Mouse (Mus musculus) megakaryocyte, adult 5-6 weeks (primary cell): ENCODE results near the gene Adgre5. TPM values are rescaled to one million over a fixed set of nuclear protein-coding genes. Genes with fewer than 3 reads are reported as not detected.

ENCODE experiments used
- ATAC-seq: 2 replicates; pipeline ENCODE4 v1.8.0; 2016; ENCODE audit warnings: mild to moderate bottlenecking, inconsistent platforms; ENCODE audit not compliant: poor library complexity, severe bottlenecking
- total RNA-seq, 2 experiments: library from RNA; stranded (forward) in 1 of 2; stranded (reverse) in 1 of 2; fragments of 153-499, 151-499 nt in 1 of 2; fragments of 221-1000, 200-1000 nt in 1 of 2; gene quantifications; 2 replicates each; pipeline versions ENCODE4 v1.2.3 to v1.2.4; 2015 to 2017

The Adgre5 gene
- total RNA-seq (2015), result 239 and 242 TPM in 2 replicates
- total RNA-seq (2017), result 299 and 326 TPM in 2 replicates

DNA sequence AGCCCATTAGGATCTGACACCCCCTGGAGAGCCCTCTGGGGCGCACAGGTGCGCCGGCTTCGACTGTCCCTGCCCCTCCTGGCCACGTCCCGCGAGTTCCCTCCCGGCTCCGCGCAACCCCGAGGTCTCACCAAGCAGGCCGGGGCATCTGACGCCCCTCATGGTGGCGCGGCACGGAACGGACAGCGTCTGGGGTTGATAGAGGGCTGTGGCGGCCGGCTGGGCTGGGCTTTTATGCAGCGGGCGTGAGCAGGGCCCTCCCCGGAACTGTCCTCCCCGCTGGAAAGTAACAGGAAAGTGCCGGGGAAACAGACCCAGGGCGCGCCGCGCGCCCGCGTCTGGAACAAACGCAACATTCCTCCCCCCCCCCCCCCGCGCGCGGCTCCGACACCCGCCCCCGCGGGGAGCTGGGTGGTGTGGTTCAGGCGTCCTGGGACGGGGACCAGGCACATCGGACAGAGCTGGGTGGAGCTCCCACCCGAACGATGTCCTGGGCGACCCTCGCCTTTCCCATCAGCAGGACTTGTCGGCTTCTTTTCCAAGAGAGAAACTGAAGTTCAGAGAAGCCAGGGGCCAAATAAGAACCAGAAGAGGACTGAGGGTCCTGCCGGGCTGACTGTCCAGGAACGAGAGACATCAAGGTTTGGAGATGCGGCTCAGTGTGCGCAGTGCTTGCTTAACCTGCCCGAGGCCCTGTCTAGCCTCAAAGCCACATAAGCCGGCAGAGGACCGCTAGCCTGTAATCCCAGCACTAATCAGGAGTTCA lies at the start of gene Adgre5:
TSS of gene Adgre5 (minus strand) at position 351 of the 766 bp plus-strand sequence.
- peak; percentile 38 for ATAC-seq

DNA sequence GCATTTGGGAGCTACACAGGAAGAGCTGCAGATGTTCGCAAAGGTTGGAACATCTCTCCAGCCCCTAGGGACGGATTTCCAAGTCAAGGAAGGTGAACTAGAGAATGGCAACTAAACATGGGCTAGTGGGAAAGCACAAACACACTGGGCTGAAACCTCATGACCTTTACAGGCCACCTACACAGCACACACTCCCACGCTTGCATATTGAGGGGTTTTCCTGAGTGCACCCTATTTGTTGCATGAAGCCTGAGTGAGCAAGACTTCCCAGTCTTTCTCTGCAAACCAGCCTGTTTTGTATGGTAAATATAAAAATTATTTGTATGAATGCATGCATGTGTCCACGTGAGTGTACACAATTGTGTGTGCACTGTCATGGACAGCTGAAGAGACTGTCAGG lies 48.7 kb upstream of the Adgre5 start:
- no peak for ATAC-seq

- no peak for ATAC-seq
Observed at GRCm38 (mm10) chr8:83785046-83785445, 43.9 kb upstream of the Adgre5 start.

DNA sequence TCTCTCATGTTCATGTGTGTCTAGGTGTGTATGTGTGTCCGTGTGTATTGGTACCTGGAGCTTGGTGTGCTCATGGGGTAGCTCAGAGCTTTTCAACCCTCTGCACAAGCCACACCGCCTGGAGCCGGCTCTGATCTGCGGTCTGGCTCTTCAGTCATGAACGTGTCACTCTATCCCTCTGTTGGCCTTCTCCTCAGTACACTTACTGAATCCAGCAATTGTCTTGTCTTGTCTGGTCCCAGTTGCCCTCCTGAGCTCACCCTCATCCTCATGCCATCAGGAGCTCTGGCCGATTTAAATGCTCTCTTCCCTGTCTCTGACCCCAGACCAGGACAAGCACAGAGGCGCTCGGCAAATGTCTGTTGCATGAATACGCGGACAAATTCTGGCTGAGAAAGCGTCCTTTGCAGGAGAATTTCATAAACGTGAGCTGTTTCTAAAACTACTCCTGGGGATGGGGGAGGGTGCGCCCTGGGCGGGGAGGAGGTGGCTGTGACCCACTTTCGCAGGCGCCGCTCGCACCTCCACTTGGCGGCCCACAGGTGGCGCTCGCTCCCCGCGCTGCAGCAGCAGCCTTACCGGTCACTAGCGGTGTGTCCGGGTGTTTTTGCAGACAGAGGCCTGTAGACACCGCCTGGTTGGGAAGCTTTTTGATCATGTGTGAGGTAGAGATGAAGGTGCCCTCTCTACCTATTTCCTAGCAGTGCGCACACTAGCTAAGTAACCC lies 41.9 kb upstream of the Adgre5 start:
- ATAC-seq, result peak; percentile 98

DNA sequence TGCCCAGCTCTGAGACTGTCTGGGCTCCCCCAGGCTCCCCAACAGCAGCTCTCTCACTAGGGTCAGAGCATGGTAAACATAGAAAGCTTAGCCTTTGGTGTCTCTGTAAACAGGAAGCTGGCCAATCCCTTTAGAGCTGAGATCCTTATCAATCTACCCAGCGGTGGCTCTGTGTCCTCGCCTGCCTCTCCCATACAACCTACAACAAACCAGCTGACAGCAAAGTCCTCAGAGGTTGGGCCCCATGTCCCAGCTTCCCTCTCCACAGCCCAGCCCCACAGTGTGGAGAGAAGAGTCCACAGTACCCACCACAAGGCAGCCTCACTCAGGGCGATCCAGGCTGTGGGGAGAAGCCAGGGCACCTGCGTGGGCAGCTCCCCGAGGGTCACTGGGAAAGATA lies 38.5 kb upstream of the Adgre5 start:
- ATAC-seq, result no peak

- ATAC-seq, result no peak
Observed at GRCm38 (mm10) chr8:83778051-83778450, 36.9 kb upstream of the Adgre5 start.

DNA sequence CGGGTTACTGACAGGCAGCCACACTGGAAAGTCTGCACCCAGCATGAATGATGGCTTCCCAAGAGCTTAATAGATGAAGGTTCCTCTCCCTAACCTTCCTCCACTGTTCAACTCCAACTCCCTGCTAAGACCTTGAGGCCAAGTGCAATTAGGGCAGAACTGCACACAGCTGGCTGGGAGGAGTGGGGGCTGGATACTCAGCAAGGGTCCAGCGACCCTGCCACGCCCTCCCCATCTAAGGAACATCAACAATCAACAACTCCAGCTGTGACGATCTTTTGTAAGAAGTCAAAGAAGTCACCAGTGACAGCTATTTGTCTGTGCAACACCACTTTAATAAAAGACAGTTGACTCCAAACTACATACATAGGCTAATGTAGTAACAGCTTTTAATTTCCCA lies 35.5 kb upstream of the Adgre5 start:
- no peak for ATAC-seq

- ATAC-seq, result no peak
Observed at GRCm38 (mm10) chr8:83774221-83774620, 33.1 kb upstream of the Adgre5 start.

- ATAC-seq, result no peak
Observed at GRCm38 (mm10) chr8:83773452-83773846, 32.3 kb upstream of the Adgre5 start.

- peak; percentile 74 for ATAC-seq
Observed at GRCm38 (mm10) chr8:83772701-83773451, 31.8 kb upstream of the Adgre5 start.

- ATAC-seq, result no peak
Observed at GRCm38 (mm10) chr8:83771791-83772190, 30.7 kb upstream of the Adgre5 start.

- no peak for ATAC-seq
Observed at GRCm38 (mm10) chr8:83770669-83771068, 29.5 kb upstream of the Adgre5 start.

DNA sequence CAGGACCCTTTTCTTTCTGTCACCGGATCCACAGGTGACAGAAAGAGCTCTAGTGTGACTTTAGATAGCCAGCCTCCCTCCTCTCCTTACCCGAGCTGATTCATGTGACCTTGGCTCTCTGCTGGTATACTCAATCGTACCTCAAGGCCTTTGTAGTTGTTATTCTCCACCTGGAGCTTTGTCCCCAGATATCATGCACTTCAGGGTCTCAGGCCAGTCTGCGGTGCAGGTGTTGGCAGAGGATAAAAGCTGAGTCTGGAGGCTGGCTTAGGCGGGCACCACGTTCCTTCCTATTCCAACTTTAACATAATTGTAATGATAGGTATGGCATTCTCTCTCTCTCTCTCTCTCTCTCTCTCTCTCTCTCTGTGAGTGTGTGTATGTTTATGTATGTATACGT lies 28.6 kb upstream of the Adgre5 start:
- no peak for ATAC-seq

DNA sequence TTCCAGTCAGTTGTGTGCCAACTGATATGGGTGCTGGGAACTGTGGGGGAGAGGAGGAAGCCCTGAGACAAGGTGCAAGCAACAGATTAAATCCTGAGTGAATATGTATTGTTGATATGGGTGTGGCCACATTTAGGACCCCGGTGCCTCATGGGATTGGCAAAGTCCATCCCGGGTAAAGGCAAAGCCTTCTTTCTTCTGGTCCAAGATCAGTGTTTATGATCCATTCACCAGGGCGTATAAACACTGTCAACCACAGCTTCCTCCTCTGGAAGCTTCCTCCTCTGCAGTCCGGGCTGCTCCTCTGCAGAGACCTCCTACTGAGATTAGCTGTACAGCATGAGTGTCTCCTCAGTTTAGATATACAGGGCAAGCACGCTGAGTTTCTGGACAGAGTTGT lies 27.4 kb upstream of the Adgre5 start:
- ATAC-seq, result peak; percentile 80

DNA sequence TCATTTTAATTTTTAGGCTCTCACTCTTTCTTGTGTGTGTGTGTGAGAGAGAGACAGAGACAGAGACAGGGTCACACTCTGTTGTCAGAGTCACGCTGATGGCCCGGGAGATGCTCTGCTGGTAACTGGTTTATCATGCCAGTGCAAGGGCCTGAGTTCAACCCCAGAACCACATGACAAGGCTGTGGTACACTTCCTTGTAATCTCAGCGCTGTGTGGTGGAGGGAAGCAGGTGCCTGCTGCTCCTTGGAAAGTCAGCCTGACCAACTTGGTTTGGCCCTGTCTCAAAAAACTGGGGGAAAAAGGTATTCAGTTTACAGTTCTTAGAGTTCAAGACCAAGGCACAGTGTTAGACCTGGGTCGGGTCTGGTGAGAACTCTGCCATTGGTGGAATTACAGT lies 26.3 kb upstream of the Adgre5 start:
- no peak for ATAC-seq

DNA sequence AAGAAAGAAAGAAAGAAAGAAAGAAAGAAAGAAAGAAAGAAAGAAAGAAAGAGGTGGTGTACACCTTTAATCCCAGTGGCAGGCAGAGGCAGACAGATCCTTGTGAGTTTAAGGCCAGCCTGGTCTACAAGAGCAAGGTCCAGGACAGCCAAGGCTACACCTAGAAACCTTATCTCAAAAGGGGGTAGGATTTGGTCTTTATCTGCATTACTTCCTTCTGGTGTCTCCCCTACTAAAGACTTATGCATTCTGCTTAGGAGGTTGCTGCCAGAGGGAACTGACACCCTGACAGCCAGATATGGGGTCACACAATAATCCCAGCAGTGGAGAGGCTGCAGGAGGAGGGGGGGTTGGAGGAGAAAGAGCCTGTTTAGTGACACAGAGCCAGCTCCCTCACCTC lies 24.5 kb upstream of the Adgre5 start:
- no peak for ATAC-seq

DNA sequence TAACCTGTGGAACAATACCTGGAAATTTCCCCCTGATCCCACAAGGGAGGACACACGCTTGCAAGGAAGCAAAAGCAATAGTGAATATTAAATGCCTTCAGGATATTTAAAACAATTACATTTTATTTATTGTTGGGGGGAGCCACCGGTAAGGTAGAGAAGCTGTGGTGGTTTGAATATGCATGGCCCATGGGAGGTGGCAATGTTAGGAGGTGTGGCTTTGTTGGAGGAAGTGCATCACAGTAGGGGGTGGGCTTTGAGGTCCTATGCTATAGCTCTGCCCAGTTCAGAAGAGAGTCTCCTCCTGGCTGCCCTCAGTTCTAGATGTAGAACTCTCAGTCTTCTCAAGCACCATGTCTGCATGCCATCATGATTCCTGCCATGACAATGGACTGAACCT lies 23.6 kb upstream of the Adgre5 start:
- ATAC-seq, result no peak

DNA sequence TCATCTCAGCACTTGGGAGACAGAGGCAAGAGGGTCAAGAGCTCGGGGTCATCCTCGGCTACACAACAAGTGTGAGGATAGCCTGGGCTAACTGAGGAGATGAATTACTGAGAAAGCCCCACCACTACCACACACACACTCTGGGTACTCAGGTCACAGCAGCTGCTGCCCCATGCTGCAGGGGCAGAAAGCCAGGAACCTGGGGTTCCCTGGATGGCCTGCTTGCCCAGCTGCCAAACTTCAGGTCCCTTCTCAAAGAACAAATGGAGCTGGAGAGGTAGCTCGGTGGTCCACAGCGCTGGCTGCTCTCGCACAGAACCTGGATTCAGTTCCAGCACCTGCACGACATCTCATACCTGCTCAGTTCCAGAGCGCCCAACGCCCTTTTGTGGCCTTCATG lies 23.0 kb upstream of the Adgre5 start:
- ATAC-seq, result no peak

GRCm38 (mm10) chr8:83759231-83759759 lies 18.2 kb upstream of the Adgre5 start:
- ATAC-seq, result no peak

DNA sequence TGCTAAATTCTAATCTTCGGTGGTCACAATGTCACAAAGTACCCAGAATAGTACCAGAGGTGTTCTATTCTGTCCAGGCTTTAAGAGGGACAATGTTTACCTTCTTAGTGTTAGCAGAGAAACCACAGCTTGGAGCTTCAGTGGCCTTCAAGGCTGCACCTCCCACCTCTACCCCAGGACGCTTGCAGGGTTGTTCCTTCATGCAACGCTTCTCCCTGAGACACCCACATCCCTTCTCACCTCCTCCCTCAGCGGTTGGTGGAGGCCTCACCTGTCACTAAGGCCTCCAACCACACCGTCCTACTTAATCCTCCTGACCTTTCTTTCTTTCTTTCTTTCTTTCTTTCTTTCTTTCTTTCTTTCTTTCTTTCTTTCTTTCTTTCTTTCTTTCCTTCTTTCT lies 17.2 kb upstream of the Adgre5 start:
- ATAC-seq, result peak; percentile 54; the same call in 1 of the 2 replicates

- ATAC-seq, result no peak
Observed at GRCm38 (mm10) chr8:83757084-83757607, 16.0 kb upstream of the Adgre5 start.
